Mouse (Mus musculus) heart, embryonic 14.5 days (tissue): ENCODE results near the gene Sema4g. TPM values are rescaled to one million over a fixed set of nuclear protein-coding genes. Genes with fewer than 3 reads are reported as not detected.

ENCODE experiments used
- ATAC-seq: fragments of 200-750 bp; cut with Nextera tagmentation; 2 replicates; pipeline ENCODE4 v1.8.0; 2017; ENCODE audit warnings: low read depth, moderate TSS enrichment; ENCODE audit not compliant: insufficient number of reproducible peaks, insufficient read depth, low FRiP score
- H3K27ac ChIP-seq, 2 experiments: fragments of 200-500 bp in 1 of 2; fragments of 300-500 bp in 1 of 2; sonication (generic) in 1 of 2; replicated peaks in 1 of 2; 2 replicates each; pipeline ENCODE4 v1.5.1; 2012 to 2014; ENCODE audit warnings: low read depth in 2 of 2, low read length in 2 of 2, control low read depth in 1 of 2, mild to moderate bottlenecking in 1 of 2, mixed read lengths in 1 of 2; ENCODE audit not compliant: control insufficient read depth in 1 of 2, insufficient read depth in 1 of 2
- H3K27me3 ChIP-seq: fragments of 300-500 bp; sonication (generic); 2 replicates; pipeline ENCODE4 v1.6.1; 2014; ENCODE audit warnings: mild to moderate bottlenecking, low read length, control low read depth; ENCODE audit not compliant: control insufficient read depth, insufficient read depth
- H3K36me3 ChIP-seq: fragments of 300-500 bp; sonication (generic); 2 replicates; pipeline ENCODE4 v1.6.1; 2014; ENCODE audit warnings: mild to moderate bottlenecking, control low read depth, low read length, mixed read lengths; ENCODE audit not compliant: control insufficient read depth, insufficient read depth
- H3K4me1 ChIP-seq, 2 experiments: fragments of 200-500 bp in 1 of 2; fragments of 300-500 bp in 1 of 2; sonication (generic) in 1 of 2; 2 replicates each; pipeline ENCODE4 v1.6.1; 2012 to 2014; ENCODE audit warnings: low read length in 2 of 2, control low read depth in 1 of 2, mixed read lengths in 1 of 2; ENCODE audit not compliant: control insufficient read depth in 2 of 2, insufficient read depth in 2 of 2
- H3K4me2 ChIP-seq: fragments of 300-500 bp; sonication (generic); 2 replicates; pipeline ENCODE4 v1.6.1; 2014; ENCODE audit warnings: mild to moderate bottlenecking, low read length
- H3K4me3 ChIP-seq, 2 experiments: fragments of 200-500 bp in 1 of 2; fragments of 300-500 bp in 1 of 2; sonication (generic) in 1 of 2; 2 replicates each; pipeline ENCODE4 v1.5.1; 2012 to 2014; ENCODE audit warnings: low read length in 2 of 2, mild to moderate bottlenecking in 2 of 2, control low read depth in 1 of 2, low read depth in 1 of 2, moderate library complexity in 1 of 2; ENCODE audit not compliant: control insufficient read depth in 1 of 2, insufficient read depth in 1 of 2
- H3K9ac ChIP-seq: fragments of 300-500 bp; sonication (generic); 2 replicates; pipeline ENCODE4 v1.6.1; 2014; ENCODE audit warnings: mild to moderate bottlenecking, low read length
- H3K9me3 ChIP-seq: fragments of 300-500 bp; sonication (generic); 2 replicates; pipeline ENCODE4 v1.6.1; 2016; ENCODE audit warnings: low read length, control low read depth; ENCODE audit not compliant: control insufficient read depth
- WGBS: fragments of 180-500 bp; shearing (Covaris S2); extraction: QIAGEN DNeasy Blood & Tissue Kit; methylation state at CpG from one replicate; pipeline ENCODE4 v1.1.7; 2014; 5-methylcytosine and 5-hydroxymethylcytosine counted together
- polyA plus RNA-seq: library from polyadenylated mRNA; unstranded; fragments of >200 nt; fragmentation: Nextera tagmentation; extraction: Ambion mirVana; gene quantifications from 2 replicates; pipeline ENCODE4 v1.2.1, GENCODE M21; 2014

Gene Sema4g
- polyA plus RNA-seq, 1 experiment from 2014 or later: 0.92 TPM

- Histone ChIP-seq H3K9me3 (no peaks in the 10 kb centered on the region), H3K27ac (no peak overlapping the region), H3K27me3 (no peaks in the 10 kb centered on the region), H3K36me3 (no peaks in the 10 kb centered on the region), H3K4me1 (peaks cover 4 to 10% of the 10 kb centered on the region in 2 experiments; a peak in 2 of 4 replicates), H3K4me2 (peak overlapping the region; percentile 98), H3K4me3 (peak overlapping the region; percentile 54), H3K9ac (peak overlapping the region; percentile 71)
- 10% methylated on average over 22 of the region's 22 CpGs for WGBS
- no peak for ATAC-seq
Observed at GRCm38 (mm10) chr19:44989567-44990495, 930 bp downstream of the Sema4g start.

DNA sequence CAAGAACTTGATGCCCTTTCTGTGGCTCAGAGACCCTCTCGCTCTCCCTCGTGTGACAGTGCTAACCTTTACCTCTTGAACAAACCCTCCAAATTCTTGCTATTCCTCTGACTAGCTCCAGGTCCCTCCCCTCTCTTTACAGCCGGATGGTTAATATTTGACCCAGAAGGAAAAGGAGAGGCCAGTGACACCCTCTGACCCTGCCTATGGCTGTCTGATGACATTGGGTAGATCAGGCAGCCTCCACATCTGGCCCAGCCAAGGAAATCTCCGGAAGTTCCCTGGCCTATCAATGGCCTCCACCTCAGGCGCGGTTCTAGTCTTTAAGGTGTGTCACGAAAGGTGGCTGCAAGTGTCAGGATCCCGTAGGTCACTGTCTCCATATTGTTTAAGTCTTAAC, 2.1 kb downstream of the Sema4g start:
- ATAC-seq: no peak
- no peak overlapping the region for H3K27ac ChIP-seq
- no peak overlapping the region for H3K4me2 ChIP-seq
- no peaks in the 10 kb centered on the region for H3K9me3 ChIP-seq
- H3K27me3 ChIP-seq: no peaks in the 10 kb centered on the region
- WGBS: 89% methylated on average over 8 of the region's 8 CpGs
- H3K9ac ChIP-seq: no peak overlapping the region
- no peak overlapping the region for H3K4me3 ChIP-seq
- H3K4me1 ChIP-seq: peaks cover 4 to 7% of the 10 kb centered on the region in 2 experiments; a peak in 2 of 4 replicates
- H3K36me3 ChIP-seq: no peaks in the 10 kb centered on the region

DNA sequence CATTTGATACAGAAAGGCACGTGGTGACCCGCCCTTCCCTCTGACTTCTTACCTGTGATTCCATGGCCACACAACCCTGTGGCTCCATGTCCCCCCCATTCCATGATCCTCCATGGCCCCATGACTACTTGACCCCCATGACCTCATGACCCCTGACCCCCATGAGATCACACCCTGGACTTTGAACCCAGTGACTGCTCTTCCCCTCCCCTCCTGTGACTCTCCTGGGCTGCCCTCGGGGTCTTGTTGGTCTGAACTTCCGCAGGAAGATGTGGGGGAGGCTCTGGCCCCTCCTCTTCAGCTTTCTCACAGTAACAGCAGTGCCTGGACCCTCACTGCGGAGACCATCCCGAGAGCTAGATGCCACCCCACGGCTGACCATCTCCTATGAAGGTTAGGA, 3.3 kb downstream of the Sema4g start:
- Histone ChIP-seq H3K36me3 (no peaks in the 10 kb centered on the region), H3K27ac (no peak overlapping the region), H3K4me1 (peaks cover 4 to 7% of the 10 kb centered on the region in 2 experiments; a peak in 2 of 4 replicates), H3K9me3 (no peaks in the 10 kb centered on the region), H3K4me2 (no peak overlapping the region), H3K9ac (no peak overlapping the region), H3K27me3 (no peaks in the 10 kb centered on the region), H3K4me3 (no peak overlapping the region)
- WGBS: 32% methylated on average over 7 of the region's 7 CpGs
- ATAC-seq: no peak

DNA sequence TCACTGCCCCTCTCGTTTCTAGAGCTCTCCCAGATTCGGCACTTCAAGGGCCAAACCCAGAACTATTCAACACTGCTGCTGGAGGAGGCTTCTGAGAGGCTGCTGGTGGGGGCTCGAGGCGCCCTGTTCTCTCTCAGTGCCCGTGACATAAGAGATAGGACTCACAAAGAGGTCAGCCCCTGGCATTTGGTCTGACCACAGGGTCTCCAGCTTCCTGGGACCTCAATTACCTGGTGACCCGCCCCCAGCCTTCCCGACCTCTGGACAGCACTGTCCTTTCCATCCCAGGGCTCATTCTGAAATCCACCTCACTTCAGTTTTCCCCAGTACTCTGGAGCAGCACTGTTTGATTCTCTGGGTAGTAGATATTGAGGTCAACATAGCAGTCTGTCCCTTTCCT, 3.8 kb downstream of the Sema4g start:
- no peaks in the 10 kb centered on the region for H3K27me3 ChIP-seq
- 43% methylated on average over 7 of the region's 7 CpGs for WGBS
- ATAC-seq: no peak
- H3K9me3 ChIP-seq: no peaks in the 10 kb centered on the region
- H3K27ac ChIP-seq: no peak overlapping the region
- H3K36me3 ChIP-seq: no peaks in the 10 kb centered on the region
- no peak overlapping the region for H3K4me2 ChIP-seq
- no peak overlapping the region for H3K9ac ChIP-seq
- no peak overlapping the region for H3K4me3 ChIP-seq
- peaks cover 4 to 7% of the 10 kb centered on the region in 2 experiments; a peak in 2 of 4 replicates for H3K4me1 ChIP-seq

GRCm38 (mm10) chr19:44997786-44998185, 8.9 kb downstream of the Sema4g start:
- no peaks in the 10 kb centered on the region for H3K27me3 ChIP-seq
- no peak overlapping the region for H3K9ac ChIP-seq
- H3K36me3 ChIP-seq: 0 out of 2 replicates have a peak, but pooled peaks cover 4% of the 10 kb centered on the region
- 74% methylated on average over 11 of the region's 11 CpGs for WGBS
- H3K4me1 ChIP-seq: no peaks in the 10 kb centered on the region
- H3K4me2 ChIP-seq: no peak overlapping the region
- no peaks in the 10 kb centered on the region for H3K9me3 ChIP-seq
- ATAC-seq: no peak
- H3K27ac ChIP-seq: no peak overlapping the region
- H3K4me3 ChIP-seq: no peak overlapping the region

DNA sequence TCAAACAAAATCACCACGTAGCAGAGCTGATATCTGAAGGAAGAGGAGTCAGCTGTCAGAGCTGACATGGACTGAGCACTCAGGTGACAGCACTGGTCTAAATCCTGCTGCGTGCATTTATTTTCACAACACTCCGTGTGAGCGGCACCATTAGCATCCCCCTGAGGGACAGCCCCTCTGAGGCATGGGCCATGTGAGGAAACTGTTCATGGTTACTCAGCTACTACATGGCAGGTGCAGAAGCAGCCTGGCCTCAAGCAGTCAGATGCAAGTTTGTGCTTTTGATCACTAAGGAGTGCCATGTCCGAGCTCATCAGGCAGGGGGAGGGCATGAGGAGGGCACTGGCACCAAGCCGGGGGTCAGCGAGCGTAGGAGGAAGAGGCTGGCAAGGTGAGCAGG, 10.7 kb downstream of the Sema4g start:
- 81% methylated on average over 8 of the region's 8 CpGs for WGBS
- Histone ChIP-seq H3K4me2 (no peak overlapping the region), H3K27me3 (no peaks in the 10 kb centered on the region), H3K9ac (no peak overlapping the region), H3K4me1 (no peaks in the 10 kb centered on the region), H3K4me3 (no peak overlapping the region), H3K27ac (no peak overlapping the region), H3K9me3 (no peaks in the 10 kb centered on the region), H3K36me3 (peaks cover 22% of the 10 kb centered on the region)
- no peak for ATAC-seq

GRCm38 (mm10) chr19:45002301-45002700, 13.4 kb downstream of the Sema4g start:
- Histone ChIP-seq H3K36me3 (peaks cover 29% of the 10 kb centered on the region), H3K4me3 (no peak overlapping the region), H3K4me1 (peaks cover 6 to 14% of the 10 kb centered on the region in 2 experiments), H3K27ac (no peak overlapping the region), H3K27me3 (no peaks in the 10 kb centered on the region), H3K9ac (no peak overlapping the region), H3K9me3 (no peaks in the 10 kb centered on the region), H3K4me2 (no peak overlapping the region)
- 55% methylated on average over 3 of the region's 3 CpGs for WGBS
- no peak for ATAC-seq
